Mouse (Mus musculus): ENCODE measurements around the gene Auh.

DNA sequence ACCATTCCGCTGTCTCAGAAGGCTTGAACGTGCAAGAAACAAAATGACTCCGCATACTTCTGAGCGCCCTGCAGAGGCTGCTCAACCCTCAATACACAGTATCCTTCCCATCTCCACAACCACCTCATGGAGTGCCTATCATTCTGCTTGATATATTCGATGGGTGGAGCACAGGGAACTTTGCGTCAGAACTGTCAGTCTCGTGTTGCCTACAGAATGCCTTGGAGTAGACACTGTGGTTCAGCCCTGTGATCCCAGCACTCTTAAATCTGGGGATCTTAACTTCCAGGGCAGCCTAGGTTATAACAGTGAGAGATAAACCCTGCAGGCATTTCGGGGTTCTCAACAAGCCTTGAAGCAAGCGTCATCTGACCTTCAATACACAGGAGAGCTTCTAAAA, 1.1 kb downstream of the Auh start:
- no peak for TF ChIP-seq CTCF (IDR thresholded peaks at IDR 0.05; ENCODE audit: low read depth, low read length)
- no peak for TF ChIP-seq TAL1 (conservative IDR thresholded peaks at IDR 0.05; ENCODE audit: low read depth, low read length)
- no peak for TF ChIP-seq GATA2 (IDR thresholded peaks at IDR 0.05; ENCODE audit: borderline replicate concordance, low read depth, low read length)
- no peak for TF ChIP-seq GATA1 (IDR thresholded peaks at IDR 0.05; ENCODE audit: borderline replicate concordance, low read length)

Data from G1E (cell line).